Mouse (Mus musculus) liver, postnatal 0 days (tissue): ENCODE data around the gene Sac3d1.

ENCODE experiments used
- CTCF ChIP-seq: sonication (generic); IDR thresholded peaks from 2 replicates; pipeline ENCODE4 v1.5.1; 2016; ENCODE audit warnings: antibody characterized with exemption, low read depth
- EP300 ChIP-seq: IDR thresholded peaks from 2 replicates; pipeline ENCODE4 v1.6.1; 2016; ENCODE audit warnings: antibody characterized with exemption, low read depth, mild to moderate bottlenecking

GRCm38 (mm10) chr19:6116113-6116850, 2.2 kb downstream of the Sac3d1 start:
- TF ChIP-seq CTCF (no peak), EP300 (no peak)
